Mouse (Mus musculus) spleen, embryonic (tissue): ENCODE measurements around the gene Fmc1.

Experiments
- CTCF ChIA-PET: fragments of 350-600 bp; sonication (Branson Sonifier 250); formaldehyde crosslinking; loops from one replicate; lab custom pipeline; 2022; lab: Charles Lee

Gene Fmc1

DNA sequence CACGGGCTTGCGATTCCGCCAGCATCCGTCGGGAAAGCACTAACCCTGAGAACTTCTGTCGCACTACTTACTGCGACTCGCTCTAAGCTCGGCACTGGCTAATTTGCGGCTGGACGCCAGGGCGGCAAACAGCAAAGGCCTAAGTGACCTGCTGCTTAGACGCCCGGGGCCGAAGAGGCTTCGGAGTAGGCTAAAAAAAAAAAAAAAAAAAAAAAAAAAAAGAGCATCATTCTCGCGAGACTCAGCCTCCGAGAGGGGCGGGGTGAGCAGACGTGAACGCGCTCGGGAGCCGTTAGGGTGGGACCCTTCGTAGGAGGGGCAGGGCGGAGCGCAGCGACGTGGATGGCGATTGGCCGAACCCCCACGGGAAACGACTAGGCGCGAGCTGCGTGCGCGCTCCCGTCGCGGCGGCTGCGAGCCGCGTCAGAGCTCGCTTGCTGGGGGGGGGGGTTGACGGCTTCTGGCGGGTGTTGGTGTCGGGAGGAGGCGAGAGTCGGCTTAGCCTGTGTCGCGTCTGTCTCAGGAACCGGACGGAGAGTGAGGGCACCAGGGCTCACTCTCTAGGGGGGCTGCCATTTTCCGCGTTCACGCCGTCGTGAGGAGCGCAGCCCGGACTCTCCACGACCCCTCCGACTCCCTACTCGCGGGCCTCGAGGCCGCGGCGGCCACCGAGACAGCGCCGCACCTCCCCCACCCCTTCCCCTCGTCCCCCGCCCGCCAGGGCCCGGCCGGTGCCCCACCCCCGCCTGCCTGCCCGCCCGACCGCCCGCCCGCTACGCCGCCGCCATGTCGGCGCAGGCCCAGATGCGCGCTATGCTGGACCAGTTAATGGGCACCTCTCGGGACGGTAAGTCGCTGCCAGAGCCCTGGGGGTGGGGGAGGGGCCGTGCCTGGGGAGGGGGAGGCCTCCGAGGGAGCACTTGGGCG lies 18.0 kb downstream of the Fmc1 start, which contains the start of gene Luc7l2:
TSS of gene Luc7l2 (plus strand) at position 273 of the 927 bp plus-strand sequence.
- CTCF ChIA-PET = interaction anchor here (0.6 kb wide), 1 partner anchor 105 kb away, joined by 5 read pairs; no protein-coding TSS in a partner anchor

- CTCF ChIA-PET = interaction anchor here (0.6 to 1.0 kb wide), 2 partner anchors 20 to 280 kb away, joined by 4 to 10 read pairs; no protein-coding TSS in a partner anchor
These were observed 18.8 kb downstream of the Fmc1 start for GRCm38 (mm10) chr6:38551989-38552635.

GRCm38 (mm10) chr6:38552636-38553000 lies 19.3 kb downstream of the Fmc1 start:
- CTCF ChIA-PET = interaction anchor here (0.6 to 1.0 kb wide), 3 partner anchors 10 to 280 kb away, joined by 4 to 10 read pairs (median 6); no protein-coding TSS in a partner anchor

DNA sequence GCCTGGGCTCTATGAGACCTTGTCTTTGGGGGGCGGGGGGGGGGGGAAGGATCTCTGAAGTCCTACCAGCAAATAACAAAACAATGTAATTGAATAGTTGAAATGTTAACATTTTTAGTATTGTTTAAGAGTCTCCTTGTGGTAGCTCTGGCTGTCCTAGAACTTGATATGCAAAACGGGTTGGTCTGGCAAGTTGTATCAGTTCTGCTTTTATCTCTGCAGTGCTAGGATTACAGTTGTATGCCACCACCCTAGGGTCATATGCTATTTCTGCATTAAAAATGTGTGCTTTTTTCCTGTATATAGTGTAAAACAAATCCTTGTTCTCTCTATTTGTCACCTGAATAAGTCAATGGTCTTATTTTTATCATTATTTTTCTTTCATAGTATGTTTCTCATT lies 42.8 kb downstream of the Fmc1 start:
- CTCF ChIA-PET = no interaction called here

GRCm38 (mm10) chr6:38580112-38580857 lies 47.0 kb downstream of the Fmc1 start:
- CTCF ChIA-PET = interaction anchor here (0.6 to 1.1 kb wide), 2 partner anchors 36 to 48 kb away, joined by 3 to 4 read pairs; no protein-coding TSS in a partner anchor

DNA sequence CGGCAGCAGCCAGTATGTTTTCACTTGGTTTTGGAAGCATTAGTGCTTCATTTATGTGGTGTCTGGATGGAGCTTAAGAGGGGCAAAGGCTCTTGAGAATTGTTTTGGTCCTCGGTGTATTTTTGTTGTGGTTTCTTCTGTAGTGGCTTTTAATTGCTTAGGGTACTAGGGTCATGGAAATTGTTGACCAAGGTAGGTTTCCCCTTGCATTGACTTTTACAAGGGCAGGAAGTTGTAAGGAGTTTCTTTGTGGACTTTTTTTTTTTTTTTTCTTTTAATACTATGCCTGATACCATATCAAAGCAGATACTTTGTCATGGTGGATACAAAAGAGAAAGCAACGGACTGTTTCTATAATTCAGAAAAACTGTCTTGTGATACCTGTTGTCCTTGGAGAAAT lies 48.4 kb downstream of the Fmc1 start:
- CTCF ChIA-PET = no interaction called here
